Comparison of ENCODE assay signal across 11 mouse cellular contexts in the genomic region with DNA sequence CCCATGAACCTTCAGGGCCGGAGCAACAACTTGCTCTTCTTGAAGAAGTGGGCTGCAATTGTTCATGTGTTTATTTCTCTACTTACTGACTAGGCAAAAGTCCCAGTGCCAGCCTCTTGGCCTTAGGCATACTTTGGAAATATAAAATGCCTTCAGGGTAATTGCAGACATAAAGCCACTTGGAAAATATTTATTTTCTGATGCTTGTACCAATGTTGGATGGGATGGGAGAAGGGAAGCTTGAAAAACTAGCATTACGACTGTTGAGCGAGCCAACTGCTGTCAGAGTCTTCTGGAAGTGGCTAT. TPM values are rescaled to one million over a fixed set of nuclear protein-coding genes. Genes with fewer than 3 reads are reported as not detected.
DNase-seq lines count a peak whose midpoint lies in the region; ATAC-seq and TF ChIP-seq lines count a peak whose summit lies in the region.
"Had no signal": no experiment of that assay in that cellular context is flagged by ENCODE, and none has a peak within 500 bp of the region (broad histone marks: within the 10 kb centered on the region; RNA-seq: fewer than 3 reads in every experiment).

No protein-coding gene starts in this region.

- no peak for TF ChIP-seq RAD21 in CH12.LX (IDR thresholded peaks at IDR 0.05; ENCODE audit: low read depth, low read length)

- H3K4me1 ChIP-seq in heart, embryonic 16.5 days (ENCODE audit: control insufficient read depth, insufficient read depth, low read length), result peaks cover 15% of the 10 kb centered on the region
- H3K4me1 ChIP-seq in CH12.LX (ENCODE audit: control insufficient read depth in 1 of 2, insufficient read depth in 2 of 2), result peaks cover 0 to 11% of the 10 kb centered on the region in 2 experiments; a peak in 1 of 4 replicates
- no peaks in the 10 kb centered on the region for H3K4me1 ChIP-seq in embryonic facial prominence, embryonic 14.5 days (ENCODE audit: control insufficient read depth, insufficient read depth, low read length)
- peaks cover 9% of the 10 kb centered on the region for H3K4me1 ChIP-seq in neural tube, embryonic 15.5 days

- no peaks in the 10 kb centered on the region for H3K36me3 ChIP-seq in heart, embryonic 16.5 days (ENCODE audit: control insufficient read depth, insufficient read depth)
- H3K36me3 ChIP-seq in CH12.LX (replicated peaks in 1 of 2; ENCODE audit: control insufficient read depth in 1 of 2, insufficient read depth in 1 of 2, low read length in 1 of 2), result peaks cover 13 to 17% of the 10 kb centered on the region in 2 experiments
- no peaks in the 10 kb centered on the region for H3K36me3 ChIP-seq in embryonic facial prominence, embryonic 14.5 days (ENCODE audit: control insufficient read depth, insufficient read depth, low read length)
- H3K36me3 ChIP-seq in neural tube, embryonic 15.5 days, result no peaks in the 10 kb centered on the region
- H3K36me3 ChIP-seq: neural tube, embryonic 13.5 days had no signal

- peak overlapping the region; percentile 74 for H3K4me2 ChIP-seq in heart, embryonic 16.5 days (ENCODE audit: low read depth, low read length)
- H3K4me2 ChIP-seq in CH12.LX (ENCODE audit: insufficient read depth, low read depth, poor library complexity, severe bottlenecking), result peak overlapping the region; percentile 58; the same call in 1 of the 2 replicates
- no peak overlapping the region for H3K4me2 ChIP-seq in embryonic facial prominence, embryonic 14.5 days (ENCODE audit: low read depth, low read length)
- no peak overlapping the region for H3K4me2 ChIP-seq in neural tube, embryonic 15.5 days

- no peaks in the 10 kb centered on the region; the same call in 1 of the 2 replicates for H3K79me2 ChIP-seq in CH12.LX (replicated peaks; ENCODE audit: control insufficient read depth, extremely low read depth, insufficient read depth, poor library complexity, severe bottlenecking)

- TF ChIP-seq CTCF in left cerebral cortex, adult 2 months (IDR thresholded peaks at IDR 0.05), result no peak
- TF ChIP-seq CTCF in CH12.LX (conservative IDR thresholded peaks at IDR 0.05 in 1 of 2, IDR thresholded peaks at IDR 0.05 in 1 of 2; ENCODE audit: low read depth in 2 of 2, low read length in 2 of 2), result no peak

- no peak for TF ChIP-seq EP300 in CH12.LX (IDR thresholded peaks at IDR 0.05; ENCODE audit: low read length)

- ATAC-seq in heart, embryonic 16.5 days (replicated peaks; ENCODE audit: extremely low read depth, insufficient read depth, low FRiP score), result no peak
- no peak for ATAC-seq in embryonic facial prominence, embryonic 14.5 days (ENCODE audit: low read depth)
- ATAC-seq in neural tube, embryonic 15.5 days (ENCODE audit: low FRiP score), result no peak

- 47% methylated on average over 3 of the region's 3 CpGs for WGBS in heart, embryonic 16.5 days
- 56% methylated on average over 3 of the region's 3 CpGs for WGBS in embryonic facial prominence, embryonic 14.5 days
- WGBS in neural tube, embryonic 15.5 days, result 52% methylated on average over 3 of the region's 3 CpGs

- in situ Hi-C loops in CH12.LX (cut with MboI; ENCODE audit: low pct_ligation_motif_present, low pct_unique_long_range_greater_than_20kb, low sequenced_read_pairs), result no loop called here

- 0 out of 2 replicates have a peak overlapping the region, but pooled peaks have one; percentile 7 for H3K27ac ChIP-seq in heart, embryonic 16.5 days (ENCODE audit: low read length)
- peak overlapping the region; percentile 78 for H3K27ac ChIP-seq in left cerebral cortex, adult 2 months
- no peak overlapping the region for H3K27ac ChIP-seq in CH12.LX (ENCODE audit: insufficient read depth, low read depth)
- H3K27ac ChIP-seq in embryonic facial prominence, embryonic 14.5 days (replicated peaks; ENCODE audit: low read depth, low read length), result no peak overlapping the region
- no peak overlapping the region for H3K27ac ChIP-seq in neural tube, embryonic 15.5 days (replicated peaks)
- H3K27ac ChIP-seq: neural tube, embryonic 13.5 days had no signal

- H3K27me3 ChIP-seq in heart, embryonic 16.5 days (ENCODE audit: control insufficient read depth, insufficient read depth, low read length), result peaks cover 4% of the 10 kb centered on the region; the same call in 1 of the 2 replicates
- H3K27me3 ChIP-seq in CH12.LX (replicated peaks), result peaks cover 18% of the 10 kb centered on the region
- peaks cover 22% of the 10 kb centered on the region for H3K27me3 ChIP-seq in embryonic facial prominence, embryonic 14.5 days (replicated peaks; ENCODE audit: control insufficient read depth, insufficient read depth, low read length)
- peaks cover 31% of the 10 kb centered on the region for H3K27me3 ChIP-seq in neural tube, embryonic 15.5 days (replicated peaks)

- H3K9me3 ChIP-seq in heart, embryonic 16.5 days (replicated peaks; ENCODE audit: control insufficient read depth, low read length), result no peaks in the 10 kb centered on the region
- no peaks in the 10 kb centered on the region for H3K9me3 ChIP-seq in CH12.LX (replicated peaks; ENCODE audit: low read length)
- H3K9me3 ChIP-seq in embryonic facial prominence, embryonic 14.5 days (ENCODE audit: control insufficient read depth, low read length), result no peaks in the 10 kb centered on the region
- H3K9me3 ChIP-seq in neural tube, embryonic 15.5 days (replicated peaks), result no peaks in the 10 kb centered on the region
- H3K9me3 ChIP-seq: neural tube, embryonic 13.5 days had no signal

- no peak for TF ChIP-seq POLR2A in CH12.LX (IDR thresholded peaks at IDR 0.05; ENCODE audit: low read depth, low read length)

- DNase-seq in heart, postnatal 25 days (ENCODE audit: low spot score), result no peak
- DNase-seq in left cerebral cortex, adult 2 months (ENCODE audit: extremely low spot score in 1 of 2, low spot score in 2 of 2), result no peak
- DNase-seq in left cerebral cortex, adult 9 months (ENCODE audit: low spot score in 2 of 2), result no peak
- no peak for DNase-seq in CH12.LX (ENCODE audit: extremely low read depth)
- no peak for DNase-seq in embryonic facial prominence, embryonic 14.5 days (ENCODE audit: low spot score)
- DNase-seq in ovary, postnatal 14 days (ENCODE audit: low spot score), result no peak
- DNase-seq: cerebellum, postnatal 10 days; thymus, adult 18-20 months had no signal

- intact Hi-C loops in heart, postnatal 25 days (cut with DNase I), result no loop called here
- intact Hi-C loops in left cerebral cortex, adult 2 months (cut with DNase I), result loop anchor here (1.0 kb wide), 1 partner anchor 75 kb away; a partner anchor contains a TSS

- dilution Hi-C loops in CH12.LX (cut with MboI; ENCODE audit: extremely low pct_ligation_motif_present, extremely low pct_unique_long_range_greater_than_20kb, low sequenced_read_pairs), result no loop called here

- H3K4me3 ChIP-seq in heart, embryonic 16.5 days (ENCODE audit: low read length), result peak overlapping the region; percentile 70
- peak overlapping the region; percentile 63 for H3K4me3 ChIP-seq in left cerebral cortex, adult 2 months
- peak overlapping the region in 2 of 3 experiments; percentile 64 to 81 for H3K4me3 ChIP-seq in CH12.LX (replicated peaks in 1 of 3; ENCODE audit: low read depth in 2 of 3, low read length in 2 of 3, poor library complexity in 1 of 3)
- H3K4me3 ChIP-seq in embryonic facial prominence, embryonic 14.5 days (ENCODE audit: low read depth, low read length), result peak overlapping the region; percentile 65
- no peak overlapping the region for H3K4me3 ChIP-seq in neural tube, embryonic 15.5 days (replicated peaks)

- H3K9ac ChIP-seq in heart, embryonic 16.5 days (ENCODE audit: low read length), result peak overlapping the region; percentile 75; the same call in 1 of the 2 replicates
- peak overlapping the region; percentile 83 for H3K9ac ChIP-seq in CH12.LX (ENCODE audit: insufficient read depth, low read depth)
- no peak overlapping the region for H3K9ac ChIP-seq in embryonic facial prominence, embryonic 14.5 days (ENCODE audit: low read depth, low read length)
- H3K9ac ChIP-seq in neural tube, embryonic 15.5 days (replicated peaks), result no peak overlapping the region

TF ChIP-seq in CH12.LX, 34 proteins besides CTCF, POLR2A, EP300 and RAD21:
- TF ChIP-seq GABPA (IDR thresholded peaks at IDR 0.05; ENCODE audit: insufficient replicate concordance, low read depth, low read length) (no peak), JUN (IDR thresholded peaks at IDR 0.05; ENCODE audit: insufficient read depth, low read depth, low read length) (no peak), KAT2A (IDR thresholded peaks at IDR 0.05; ENCODE audit: insufficient replicate concordance, low read length) (no peak), MXI1 (IDR thresholded peaks at IDR 0.05; ENCODE audit: low read depth, low read length) (no peak), NELFE (IDR thresholded peaks at IDR 0.05; ENCODE audit: low read depth, low read length) (no peak)
TF ChIP-seq in CH12.LX: peak in this region for 0.

RNA-seq across cellular contexts. Expression of a gene that starts 1.1 kb away (rescaled TPM):
- 1.6 and 2.0 TPM in 2 replicates for polyA plus RNA-seq in heart, embryonic 16.5 days (2015; fragmentation: Nextera tagmentation; extraction: Ambion mirVana)
- under 1 TPM; 0.61 to 0.65 TPM for total RNA-seq in heart, postnatal 25 days (2021)
- total RNA-seq in left cerebral cortex, adult 2 months (2021), result 10 to 100 TPM; 13.1 to 13.2 TPM
- total RNA-seq in CH12.LX (2012; rRNA removed) (1.3 and 1.6 TPM in 2 replicates), CH12.LX (2014; rRNA removed) (0.54 and 0.63 TPM in 2 replicates)
- polyA plus RNA-seq in CH12.LX (2012; ENCODE audit: insufficient read length, low read depth), result 0.66 and 0.75 TPM in 2 replicates
- 11.5 and 12.0 TPM in 2 replicates for polyA plus RNA-seq in embryonic facial prominence, embryonic 14.5 days (2014; fragmentation: Nextera tagmentation; extraction: Ambion mirVana)
- 0.63 and 1.3 TPM in 2 replicates for polyA plus RNA-seq in neural tube, embryonic 15.5 days (2015; fragmentation: Nextera tagmentation; extraction: Ambion mirVana)

Comparison
In these comparisons a context has a peak if more than half of its experiments do, and no peak if none do; other contexts are left out.
1. H3K27ac ChIP-seq: peak in heart, embryonic 16.5 days (single experiment) and left cerebral cortex, adult 2 months (single experiment); none in CH12.LX (single experiment), embryonic facial prominence, embryonic 14.5 days (single experiment) and neural tube, embryonic 15.5 days (single experiment).
2. H3K4me2 ChIP-seq: peak in heart, embryonic 16.5 days (single experiment) and CH12.LX (single experiment); none in embryonic facial prominence, embryonic 14.5 days (single experiment) and neural tube, embryonic 15.5 days (single experiment).
3. H3K9ac ChIP-seq: peak in heart, embryonic 16.5 days (single experiment) and CH12.LX (single experiment); none in embryonic facial prominence, embryonic 14.5 days (single experiment) and neural tube, embryonic 15.5 days (single experiment).